Mouse (Mus musculus): Measurements from ENCODE around the gene Tusc2.

- TF ChIP-seq POLR2A (IDR thresholded peaks at IDR 0.05; ENCODE audit: extremely low read depth, insufficient read depth, low read length): no peak
- no peak for TF ChIP-seq CTCF (IDR thresholded peaks at IDR 0.05; ENCODE audit: low read depth, low read length)
These were observed 16.0 kb upstream of the Tusc2 start, which contains the start of gene Zmynd10 for GRCm38 (mm10) chr9:107547026-107547425.
